Mouse (Mus musculus): ENCODE measurements around the gene AU040320.
A peak's percentile ranks its signal among the peaks of the same experiment; 100 is the strongest.

AU040320 gene

DNA sequence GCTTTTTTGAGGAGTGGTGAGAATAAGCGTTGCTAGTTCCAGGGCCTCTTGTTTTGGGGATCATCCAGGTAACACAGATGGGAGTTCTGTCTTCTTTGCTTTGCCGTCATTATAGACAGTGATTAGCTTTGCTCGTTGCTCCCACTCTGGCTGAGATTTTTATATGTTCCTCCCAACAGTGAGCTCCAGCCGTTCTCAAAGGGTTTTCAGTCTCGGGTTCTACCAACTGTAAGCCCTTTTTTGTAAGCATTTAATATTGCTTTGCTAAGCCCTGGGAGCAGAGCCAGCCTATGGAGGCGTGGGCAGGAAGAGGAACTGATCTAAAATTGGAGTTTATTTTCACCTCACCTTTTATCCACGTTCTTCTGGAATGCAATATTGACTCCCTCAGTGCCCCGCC, 29.7 kb downstream of the AU040320 start:
- no peak for DNase-seq (ENCODE audit: low spot score in 2 of 2)

DNA sequence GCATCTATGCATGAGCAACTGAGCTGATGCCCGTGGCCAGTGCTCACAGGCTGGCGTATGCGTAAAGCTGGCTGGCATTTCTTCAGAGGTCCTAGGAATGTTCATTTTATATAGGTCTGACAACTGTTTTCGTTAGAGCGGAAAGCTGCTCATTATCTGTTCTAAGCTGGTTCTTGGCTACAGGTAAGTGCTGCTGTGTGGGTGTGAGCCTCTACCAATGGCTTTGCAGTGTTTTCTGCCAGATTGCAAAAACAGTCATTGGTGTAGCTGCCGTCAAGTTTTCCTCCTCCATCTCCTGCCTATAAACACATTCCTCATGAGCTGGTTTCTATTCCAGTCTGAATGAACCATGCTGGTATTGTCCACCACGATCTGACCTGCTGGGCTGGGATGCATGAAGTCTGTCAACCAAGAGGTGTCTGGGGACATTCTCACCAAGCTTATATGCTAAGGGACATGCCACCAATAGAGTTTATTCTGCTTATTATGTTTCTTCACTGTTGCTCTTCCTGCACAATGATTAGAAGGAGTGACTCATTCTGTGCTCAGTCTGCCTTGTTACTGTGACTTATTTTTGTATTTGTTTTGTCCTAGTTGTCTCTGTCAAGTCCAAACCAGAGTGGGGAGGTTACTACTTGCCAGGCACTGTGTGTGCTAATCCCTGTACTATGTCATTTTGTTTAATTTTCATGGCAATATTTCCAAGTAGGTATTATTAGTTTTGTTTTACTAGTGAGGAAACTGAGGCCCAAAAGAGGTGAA, 39.2 kb downstream of the AU040320 start:
- DNase-seq (ENCODE audit: low spot score in 2 of 2): no peak

DNA sequence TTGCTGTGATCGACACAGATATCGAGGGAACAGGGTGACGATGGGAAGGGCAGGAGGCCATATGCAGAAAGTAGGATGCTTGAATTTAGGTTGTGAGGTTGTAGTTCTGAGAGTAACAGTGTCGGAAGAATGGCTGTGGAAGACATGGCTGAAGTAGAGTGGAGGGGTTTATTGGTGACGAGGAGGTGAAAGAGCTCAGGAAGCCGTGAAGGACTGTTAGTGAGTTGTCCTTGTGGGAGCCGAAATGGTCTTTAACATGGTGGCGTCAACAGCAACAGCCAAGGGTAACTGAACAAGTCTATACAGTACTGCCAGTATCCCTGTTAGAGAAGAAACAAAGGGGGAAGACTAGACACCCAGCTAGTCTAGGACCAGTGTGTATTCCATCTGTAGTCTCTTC, 48.8 kb downstream of the AU040320 start:
- no peak for DNase-seq (ENCODE audit: low spot score in 2 of 2)

DNA sequence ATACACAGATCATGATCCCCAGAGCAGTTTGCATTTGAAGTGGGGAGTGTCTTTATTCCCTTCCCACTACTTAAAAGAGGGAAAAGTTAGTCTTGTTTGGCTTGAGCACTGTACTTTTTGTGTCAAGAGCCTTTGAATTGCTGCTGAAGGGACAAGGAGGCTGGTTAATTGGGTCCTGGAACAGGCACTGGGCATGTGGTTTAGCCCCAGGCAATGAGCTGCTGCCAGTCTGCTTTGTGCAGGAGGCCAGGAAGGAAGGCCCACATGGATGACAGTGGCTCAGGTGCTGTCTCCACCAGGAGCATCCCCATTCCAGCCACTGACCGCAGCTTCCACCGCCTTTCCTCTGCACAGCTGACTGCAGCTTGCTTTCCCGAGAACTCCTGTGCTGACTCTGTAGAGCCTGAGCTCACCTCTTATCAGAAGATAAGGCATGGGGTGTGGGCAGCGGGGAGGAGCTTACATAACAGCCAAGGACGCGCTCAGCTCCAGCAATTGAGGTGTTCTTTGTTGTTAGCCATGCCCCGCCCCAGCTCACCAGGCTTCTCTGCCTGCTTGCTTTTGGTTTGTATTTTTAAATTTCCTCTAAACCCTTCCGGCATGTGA, 50.0 kb downstream of the AU040320 start:
- peak in 1 of 2 experiments; percentile 8 for DNase-seq (ENCODE audit: low spot score in 2 of 2)

DNA sequence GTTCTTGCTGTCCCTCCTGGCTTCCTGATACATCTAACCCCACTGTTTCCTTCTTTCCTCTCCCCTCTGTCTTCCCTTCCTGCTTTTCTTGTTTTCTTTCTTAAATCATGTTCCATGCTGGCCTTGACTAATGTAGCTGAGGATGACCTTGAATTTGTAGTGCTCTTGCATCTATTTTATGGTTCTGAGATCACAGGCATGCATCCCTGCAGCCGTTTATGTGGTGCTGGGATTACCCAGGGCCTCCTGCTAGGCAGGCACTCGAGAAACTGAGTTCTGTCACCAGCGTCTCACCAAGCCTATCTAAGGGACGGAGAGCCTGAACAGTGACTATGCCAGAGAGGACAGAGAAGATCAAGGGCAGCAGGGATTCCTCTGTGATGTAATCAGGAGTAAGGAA, 52.4 kb downstream of the AU040320 start:
- DNase-seq (ENCODE audit: low spot score in 2 of 2): no peak

DNA sequence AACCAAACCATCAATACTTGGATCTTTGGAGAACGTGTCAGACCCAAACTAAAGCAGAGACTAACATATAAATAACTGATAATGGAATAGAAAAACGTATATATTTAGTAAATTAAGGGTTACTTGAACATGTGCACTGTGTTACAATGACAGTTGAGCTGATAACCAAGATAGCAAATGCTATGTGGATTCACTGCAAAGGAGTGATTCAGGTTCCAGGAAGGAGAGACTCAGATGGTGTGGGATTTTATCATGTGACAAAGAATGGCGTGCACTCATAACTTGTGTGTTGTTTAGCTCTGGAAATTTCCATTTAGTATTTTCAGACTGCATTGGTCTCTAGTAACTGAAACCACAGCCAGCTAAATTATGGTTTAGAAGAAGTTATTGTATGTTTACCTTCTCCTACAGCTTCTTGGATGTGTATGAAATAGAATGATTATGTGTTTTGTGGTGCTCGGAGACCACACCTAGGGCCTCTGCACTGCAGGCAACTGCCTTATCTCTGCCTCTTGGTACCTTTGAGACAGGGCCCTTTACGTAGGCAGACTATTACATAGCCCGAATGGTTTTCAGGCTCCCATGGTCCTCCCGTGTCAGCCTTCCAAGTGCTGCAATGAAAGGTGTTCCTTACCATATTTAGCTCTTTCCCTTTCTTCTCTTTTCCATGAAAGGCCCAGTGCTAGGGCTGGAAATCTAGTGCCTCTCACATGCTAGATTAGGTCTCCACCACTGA, 53.5 kb downstream of the AU040320 start:
- DNase-seq (ENCODE audit: low spot score in 2 of 2): no peak

DNA sequence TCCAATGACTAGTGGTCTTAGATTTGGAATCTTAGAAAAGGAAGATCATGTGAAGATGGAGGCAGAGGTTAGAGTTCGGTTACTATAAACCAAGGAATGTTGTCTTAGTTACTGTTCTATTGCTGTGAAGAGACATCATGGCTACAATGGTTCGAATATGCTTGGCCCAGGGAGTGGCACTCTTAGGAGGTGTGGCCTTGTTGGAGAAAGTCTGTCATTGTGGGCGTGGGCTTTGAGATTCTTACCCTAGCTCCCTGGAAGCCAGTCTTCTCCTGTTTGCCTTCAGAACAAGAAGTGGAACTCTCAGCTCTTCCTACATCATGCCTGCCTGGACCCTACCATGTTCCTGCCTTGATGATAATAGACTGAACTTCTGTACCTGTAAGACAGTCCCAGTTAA, 57.2 kb downstream of the AU040320 start:
- DNase-seq (ENCODE audit: low spot score in 2 of 2): no peak

DNA sequence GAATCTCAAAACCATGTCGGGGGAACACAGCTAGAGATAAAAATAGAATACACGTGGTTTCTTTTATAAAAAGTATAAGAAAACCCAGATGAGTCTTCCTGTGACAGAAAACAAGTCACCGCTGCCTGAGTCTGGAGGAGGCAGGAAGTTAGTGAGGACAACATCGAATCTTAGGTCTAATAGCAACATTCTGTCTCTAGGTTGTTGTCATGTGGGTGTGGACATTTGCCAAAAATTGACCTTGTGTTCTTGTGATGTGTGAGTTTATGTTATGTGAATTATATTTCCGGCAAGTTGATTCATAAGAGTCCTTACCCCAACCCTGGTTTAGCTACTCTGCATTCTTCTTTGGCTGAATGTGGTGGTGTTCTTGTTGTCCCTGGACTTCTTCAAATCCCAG, 59.9 kb downstream of the AU040320 start:
- no peak for DNase-seq (ENCODE audit: low spot score in 2 of 2)

DNA sequence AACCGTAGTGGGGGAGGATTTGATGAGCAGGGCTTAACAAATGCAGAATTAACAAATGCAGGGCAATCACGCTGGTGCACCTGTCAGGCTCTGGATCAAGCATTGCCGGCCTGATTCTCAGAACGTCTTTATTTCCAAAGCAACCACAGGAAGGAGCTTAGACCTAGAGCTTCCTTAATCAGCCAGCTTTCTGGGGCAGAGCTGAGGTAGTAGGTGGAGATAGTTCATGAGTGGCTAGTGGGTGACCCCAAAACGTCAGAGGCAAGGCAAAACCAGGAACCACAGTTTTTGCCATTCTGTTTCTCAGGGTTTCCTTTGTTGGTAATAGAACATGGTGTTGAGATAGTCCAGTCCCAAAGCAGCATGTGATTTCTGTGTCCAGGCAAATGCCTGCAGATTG, 61.5 kb downstream of the AU040320 start:
- DNase-seq (ENCODE audit: low spot score in 2 of 2): no peak

DNA sequence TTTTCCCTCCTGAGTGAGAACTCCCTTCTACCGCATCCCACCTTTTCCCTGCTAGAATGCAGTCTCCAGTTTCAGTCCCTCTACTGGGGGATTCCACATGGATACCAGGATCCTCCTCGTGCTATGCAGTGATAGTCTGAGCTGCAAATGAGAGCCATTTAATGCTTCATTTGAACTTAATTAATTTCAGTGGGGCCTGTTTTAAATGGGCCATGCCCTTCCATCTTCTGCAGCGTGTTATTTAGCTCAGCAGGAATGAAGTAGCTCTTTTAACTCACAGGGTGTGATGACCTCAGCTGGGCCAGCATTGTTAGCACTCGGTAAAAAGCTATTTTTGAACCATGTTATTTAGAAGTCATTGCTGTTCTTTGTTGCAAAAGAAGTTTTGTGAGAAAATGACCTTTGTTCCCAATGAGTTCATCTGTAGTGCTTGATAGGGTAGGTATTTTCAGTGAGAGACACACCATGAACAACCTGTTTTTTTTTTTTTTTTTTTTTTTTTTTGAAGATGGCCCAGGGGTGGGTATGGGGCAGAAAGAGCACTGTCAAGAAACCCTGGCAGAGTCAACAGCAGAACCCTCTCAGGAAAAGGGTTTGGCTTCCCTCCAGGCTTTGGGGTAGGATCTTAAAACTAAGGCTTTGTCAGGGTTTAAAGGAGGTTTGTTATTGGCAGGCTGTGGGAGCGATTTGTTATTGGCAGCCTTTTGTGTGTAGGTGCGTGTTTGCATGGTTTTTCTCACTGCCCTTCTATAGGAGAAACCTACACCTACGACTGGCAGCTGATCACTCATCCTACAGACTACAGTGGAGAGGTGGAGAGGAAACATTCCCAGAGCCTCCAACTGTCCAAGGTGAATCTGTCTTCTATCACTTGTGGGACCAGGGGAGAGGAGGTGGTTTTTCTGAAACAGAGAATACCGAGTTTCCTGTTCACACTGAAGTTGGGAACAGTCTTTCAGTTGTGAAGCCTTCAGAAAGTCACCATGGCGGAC, 69.8 kb downstream of the AU040320 start:
- DNase-seq (ENCODE audit: low spot score in 2 of 2): no peak

DNA sequence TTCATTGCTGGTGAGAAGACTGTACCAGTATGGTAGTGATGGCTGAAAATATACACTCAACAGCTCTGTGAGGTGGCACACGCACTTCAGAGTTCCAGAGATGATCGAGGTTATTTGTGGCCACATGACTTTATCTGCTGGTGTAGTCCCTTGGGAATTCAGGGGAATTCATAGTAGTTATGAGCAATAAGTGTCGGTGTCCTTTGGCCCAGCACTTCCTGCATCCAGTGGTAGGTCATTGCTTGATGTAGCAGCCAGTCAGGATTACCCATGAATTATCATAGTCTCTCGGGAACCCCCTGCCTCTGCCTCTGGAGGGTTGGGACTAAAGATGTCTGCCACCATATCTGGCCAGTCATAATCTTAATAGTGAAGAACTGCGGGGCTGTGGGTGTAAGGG, 70.6 kb downstream of the AU040320 start:
- DNase-seq (ENCODE audit: low spot score in 2 of 2): no peak

DNA sequence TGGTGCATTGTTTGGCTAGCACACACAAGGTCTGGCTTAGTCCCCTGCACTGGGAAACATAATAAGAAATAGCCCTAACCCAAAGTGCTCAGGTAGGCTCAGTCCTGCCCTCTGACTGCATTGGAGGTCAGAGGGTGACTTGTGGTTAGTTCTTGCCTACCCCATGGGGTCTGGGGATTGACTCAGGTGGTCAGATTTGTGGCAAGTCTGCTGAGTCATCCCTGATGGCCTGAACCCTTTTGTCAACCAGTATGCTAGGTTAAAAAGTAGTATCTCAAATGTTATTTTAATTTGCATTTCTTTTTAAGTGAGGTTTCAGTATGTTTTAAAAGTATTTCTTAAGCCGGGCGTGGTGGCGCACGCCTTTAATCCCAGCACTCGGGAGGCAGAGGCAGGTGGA, 77.8 kb downstream of the AU040320 start:
- no peak for DNase-seq (ENCODE audit: low spot score in 2 of 2)

DNA sequence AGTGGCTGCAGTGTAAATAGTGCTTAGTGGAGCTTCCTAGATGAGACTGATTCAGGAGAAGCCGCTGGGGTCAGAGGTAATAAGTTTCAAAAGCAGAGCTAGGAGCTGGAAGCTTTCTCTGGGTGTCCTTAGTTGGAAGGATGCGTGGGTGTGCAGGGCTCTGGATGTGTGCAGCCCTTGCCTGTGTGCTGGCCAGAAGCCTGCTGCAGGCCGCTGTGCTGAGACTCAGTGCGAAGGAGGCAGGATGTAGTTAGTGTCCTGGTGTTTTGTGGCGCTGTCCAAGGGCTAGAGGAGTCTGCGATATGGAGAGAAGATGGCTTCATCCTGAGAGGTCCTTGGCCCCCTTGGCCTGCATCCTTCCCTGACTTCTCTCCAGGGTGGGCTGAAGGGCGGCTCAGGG, 85.5 kb downstream of the AU040320 start:
- DNase-seq (ENCODE audit: low spot score in 2 of 2): no peak

DNA sequence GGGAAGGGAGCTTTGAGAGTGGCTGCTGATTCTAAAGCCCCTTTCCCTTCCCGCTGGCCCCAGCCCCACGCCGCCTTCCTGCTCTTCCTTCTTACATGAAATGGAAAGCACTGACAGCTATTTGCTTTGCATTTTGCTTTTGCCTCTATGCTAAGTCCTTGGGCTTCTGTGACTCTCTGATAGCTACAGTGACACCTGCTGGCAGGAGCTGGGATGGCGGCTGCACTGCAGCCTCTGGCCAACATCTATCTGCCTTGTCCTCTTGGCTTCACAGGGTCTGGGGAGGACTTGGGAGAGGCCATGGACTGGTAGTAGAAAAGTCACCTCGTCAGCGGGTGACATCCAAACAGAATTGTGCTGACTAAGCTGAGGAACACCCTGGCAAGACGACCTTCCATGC, 86.5 kb downstream of the AU040320 start:
- DNase-seq (ENCODE audit: low spot score in 2 of 2): peak; percentile 92 to 93

DNA sequence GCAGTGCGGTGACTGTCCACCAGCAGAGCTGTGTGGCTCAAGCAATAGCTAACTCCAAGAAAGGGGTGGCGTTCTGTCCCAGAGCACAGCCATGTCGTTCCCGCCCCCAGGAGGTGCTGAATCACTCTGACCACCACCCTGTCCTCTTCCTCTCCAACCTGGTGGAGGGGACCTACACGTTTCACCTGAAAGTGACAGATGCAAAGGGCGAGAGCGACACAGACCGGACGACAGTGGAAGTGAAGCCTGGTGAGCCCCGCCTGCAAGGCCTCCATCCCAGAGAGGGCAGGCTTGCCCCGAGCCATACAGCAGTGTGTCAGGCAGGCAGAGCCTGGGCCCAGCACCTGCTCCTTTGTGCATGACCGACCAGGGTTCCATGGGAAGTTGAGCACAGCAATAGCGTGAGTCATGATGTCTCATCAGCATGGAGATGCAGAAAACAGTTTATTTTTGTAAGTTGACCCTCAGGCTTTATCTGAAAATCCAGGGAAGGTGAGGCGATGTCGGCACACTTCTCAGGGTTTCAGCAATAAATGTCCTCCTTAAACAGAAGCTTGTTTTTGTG, 87.7 kb downstream of the AU040320 start:
- no peak for DNase-seq (ENCODE audit: low spot score in 2 of 2)

DNA sequence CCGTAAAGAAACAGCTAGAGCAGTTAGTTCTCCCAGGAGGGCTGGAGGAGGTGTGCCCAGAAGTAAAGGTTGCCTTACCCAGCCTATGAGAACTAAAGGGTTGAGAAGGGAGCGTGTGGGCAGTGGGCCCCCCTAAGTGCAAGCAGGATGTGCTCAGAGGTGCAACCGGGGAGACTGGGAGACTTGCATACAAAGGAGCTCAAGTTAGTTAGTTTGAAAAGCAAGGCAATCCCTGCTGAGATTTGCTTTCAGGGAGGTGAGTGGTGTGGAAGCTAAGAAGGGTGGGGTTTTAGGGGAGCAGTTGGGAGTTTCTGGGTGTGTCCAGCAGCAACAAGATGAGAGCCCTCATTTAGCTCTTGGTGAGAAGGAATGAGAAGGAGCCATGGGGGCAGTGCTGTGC, 89.6 kb downstream of the AU040320 start:
- DNase-seq (ENCODE audit: low spot score in 2 of 2): no peak

DNA sequence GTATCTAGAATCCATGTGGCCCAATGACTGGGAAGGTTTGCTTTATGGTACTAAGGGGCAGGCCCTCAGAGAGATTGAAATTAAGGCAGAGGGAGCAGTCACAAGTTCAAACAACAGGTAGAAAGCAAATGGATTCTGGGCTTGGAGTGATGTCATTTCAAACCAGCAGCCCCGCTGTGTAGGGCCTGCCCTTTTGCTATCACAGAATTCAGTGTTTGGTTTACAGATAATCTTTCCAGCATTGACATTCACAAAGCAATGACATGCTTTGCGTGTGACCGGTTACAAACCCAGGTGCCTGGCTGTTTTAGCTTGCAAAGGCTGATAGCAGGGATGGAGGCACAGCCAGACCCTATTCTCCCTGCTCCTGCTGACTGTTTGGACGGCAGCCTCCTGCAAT, 92.3 kb downstream of the AU040320 start:
- DNase-seq (ENCODE audit: low spot score in 2 of 2): no peak

DNA sequence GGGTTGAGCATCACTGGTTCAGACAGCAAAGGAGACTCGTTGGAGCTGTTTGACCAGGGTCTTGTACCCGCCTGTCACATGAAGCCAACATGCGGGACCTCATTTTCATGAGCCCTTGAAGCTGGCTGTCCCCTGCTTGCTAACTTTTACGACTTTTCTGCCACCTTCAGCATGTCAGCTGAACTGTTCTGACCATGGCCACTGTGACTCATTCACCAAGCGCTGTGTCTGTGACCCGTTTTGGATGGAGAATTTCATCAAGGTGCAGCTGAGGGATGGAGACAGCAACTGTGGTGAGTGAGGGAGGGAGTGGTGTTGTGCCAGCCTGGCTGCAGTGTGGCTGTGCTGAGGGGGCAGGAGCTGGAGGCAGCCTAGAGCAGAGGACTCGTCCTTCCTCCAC, 93.6 kb downstream of the AU040320 start:
- no peak for DNase-seq (ENCODE audit: low spot score in 2 of 2)

DNA sequence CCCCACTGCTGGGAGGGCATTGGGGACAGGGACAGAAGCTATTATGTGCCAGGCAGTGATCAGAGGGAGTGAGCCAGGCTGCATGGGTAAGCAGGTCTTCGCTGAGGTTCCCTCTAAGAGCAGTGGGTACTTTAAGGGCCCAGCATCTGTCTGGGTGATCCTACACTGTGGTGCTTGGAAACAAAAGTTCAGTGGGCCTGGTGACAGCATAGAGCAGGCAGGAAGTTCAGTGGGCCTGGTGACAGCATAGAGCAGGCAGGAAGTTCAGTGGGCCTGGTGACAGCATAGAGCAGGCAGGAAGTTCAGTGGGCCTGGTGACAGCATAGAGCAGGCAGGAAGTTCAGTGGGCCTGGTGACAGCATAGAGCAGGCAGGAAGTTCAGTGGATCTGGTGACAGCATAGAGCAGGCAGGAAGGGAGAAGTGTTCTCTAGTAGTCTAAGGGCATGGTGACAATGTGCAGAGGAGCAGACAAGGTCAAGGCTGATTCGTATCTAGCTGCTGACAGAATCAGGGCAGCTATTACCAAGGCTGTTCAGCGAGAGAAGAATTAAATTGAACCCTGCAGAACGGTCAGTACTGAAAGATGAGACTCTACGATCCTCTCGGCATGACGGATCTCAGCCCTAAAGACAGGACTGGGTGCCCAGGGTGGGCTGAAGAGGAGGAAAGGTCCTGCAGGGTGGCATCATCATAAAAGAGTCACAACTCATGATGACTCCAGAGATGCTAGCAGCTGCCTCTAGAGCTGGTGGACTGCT, 96.9 kb downstream of the AU040320 start:
- DNase-seq (ENCODE audit: low spot score in 2 of 2): no peak

DNA sequence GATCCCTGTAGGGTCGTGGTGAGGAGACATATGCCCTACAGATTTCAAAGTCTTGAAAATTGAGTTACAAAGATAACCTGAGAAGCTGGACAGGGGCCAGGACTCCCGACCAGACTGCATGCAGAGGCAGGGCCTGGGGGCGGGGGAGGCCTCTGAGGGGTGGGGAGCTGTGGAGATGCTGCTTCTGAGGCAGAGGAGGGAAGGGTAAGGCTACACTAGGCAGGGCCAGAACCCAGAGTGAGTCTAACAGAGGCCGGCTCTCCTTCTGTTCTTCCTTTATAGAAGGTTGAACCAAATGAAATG, 97.4 kb downstream of the AU040320 start:
- DNase-seq (ENCODE audit: low spot score in 2 of 2): no peak

DNA sequence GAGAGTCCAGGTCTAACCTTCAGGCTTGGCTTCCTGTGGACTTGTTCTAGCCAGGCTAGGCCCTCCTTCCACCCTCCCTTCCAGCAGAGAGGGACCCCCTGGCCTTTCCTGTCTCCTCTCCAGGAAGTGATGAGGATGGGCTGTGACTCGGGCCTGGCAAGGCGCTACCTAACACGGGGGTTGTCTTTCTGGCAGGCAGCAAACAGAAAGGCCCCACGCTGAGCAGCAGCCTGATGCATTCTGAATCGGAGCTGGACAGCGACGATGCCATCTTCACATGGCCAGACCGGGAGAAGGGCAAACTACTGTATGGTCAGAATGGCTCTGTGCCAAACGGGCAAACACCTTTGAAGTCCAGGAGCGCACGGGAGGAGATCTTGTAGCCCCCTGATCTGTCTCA, 99.6 kb downstream of the AU040320 start:
- peak in 1 of 2 experiments; percentile 16 for DNase-seq (ENCODE audit: low spot score in 2 of 2)

Data from cerebellum, postnatal 4 days (tissue).